Mouse (Mus musculus) midbrain, embryonic 15.5 days (tissue): ENCODE measurements around the gene Ang. TPM values are rescaled to one million over a fixed set of nuclear protein-coding genes. Genes with fewer than 3 reads are reported as not detected.

ENCODE experiments used
- ATAC-seq: fragments of 200-750 bp; cut with Nextera tagmentation; replicated peaks from 2 replicates; pipeline ENCODE4 v1.8.0; 2017; ENCODE audit warnings: moderate TSS enrichment
- H3K27ac ChIP-seq: fragments of 300-500 bp; sonication (generic); 2 replicates; pipeline ENCODE4 v1.5.1; 2015; ENCODE audit warnings: mild to moderate bottlenecking, inconsistent platforms
- H3K27me3 ChIP-seq: fragments of 300-500 bp; sonication (generic); replicated peaks from 2 replicates; pipeline ENCODE4 v1.6.1; 2015; ENCODE audit warnings: inconsistent platforms
- H3K36me3 ChIP-seq: fragments of 300-500 bp; sonication (generic); replicated peaks from 2 replicates; pipeline ENCODE4 v1.6.1; 2015; ENCODE audit warnings: inconsistent platforms
- H3K4me1 ChIP-seq: fragments of 300-500 bp; sonication (generic); 2 replicates; pipeline ENCODE4 v1.6.1; 2015; ENCODE audit warnings: inconsistent platforms
- H3K4me2 ChIP-seq: fragments of 300-500 bp; sonication (generic); 2 replicates; pipeline ENCODE4 v1.6.1; 2015; ENCODE audit warnings: inconsistent platforms, mild to moderate bottlenecking, moderate library complexity
- H3K4me3 ChIP-seq: fragments of 300-500 bp; sonication (generic); 2 replicates; pipeline ENCODE4 v1.5.1; 2015; ENCODE audit warnings: mild to moderate bottlenecking, inconsistent platforms
- H3K9ac ChIP-seq: fragments of 300-500 bp; sonication (generic); 2 replicates; pipeline ENCODE4 v1.6.1; 2015; ENCODE audit warnings: mild to moderate bottlenecking, inconsistent platforms
- H3K9me3 ChIP-seq: fragments of 300-500 bp; sonication (generic); 2 replicates; pipeline ENCODE4 v1.6.1; 2016; ENCODE audit warnings: inconsistent platforms
- WGBS: fragments of 180-500 bp; shearing (Covaris S2); methylation state at CpG from one replicate; pipeline ENCODE4 v1.1.7; 2015; ENCODE audit warnings: mixed read lengths; 5-methylcytosine and 5-hydroxymethylcytosine counted together
- polyA plus RNA-seq: library from polyadenylated mRNA; unstranded; fragments of >200 nt; fragmentation: Nextera tagmentation; extraction: Ambion mirVana; gene quantifications from 2 replicates; pipeline ENCODE4 v1.2.1, GENCODE M21; 2015

Ang gene
- polyA plus RNA-seq, result 4.5 and 4.8 TPM in 2 replicates

DNA sequence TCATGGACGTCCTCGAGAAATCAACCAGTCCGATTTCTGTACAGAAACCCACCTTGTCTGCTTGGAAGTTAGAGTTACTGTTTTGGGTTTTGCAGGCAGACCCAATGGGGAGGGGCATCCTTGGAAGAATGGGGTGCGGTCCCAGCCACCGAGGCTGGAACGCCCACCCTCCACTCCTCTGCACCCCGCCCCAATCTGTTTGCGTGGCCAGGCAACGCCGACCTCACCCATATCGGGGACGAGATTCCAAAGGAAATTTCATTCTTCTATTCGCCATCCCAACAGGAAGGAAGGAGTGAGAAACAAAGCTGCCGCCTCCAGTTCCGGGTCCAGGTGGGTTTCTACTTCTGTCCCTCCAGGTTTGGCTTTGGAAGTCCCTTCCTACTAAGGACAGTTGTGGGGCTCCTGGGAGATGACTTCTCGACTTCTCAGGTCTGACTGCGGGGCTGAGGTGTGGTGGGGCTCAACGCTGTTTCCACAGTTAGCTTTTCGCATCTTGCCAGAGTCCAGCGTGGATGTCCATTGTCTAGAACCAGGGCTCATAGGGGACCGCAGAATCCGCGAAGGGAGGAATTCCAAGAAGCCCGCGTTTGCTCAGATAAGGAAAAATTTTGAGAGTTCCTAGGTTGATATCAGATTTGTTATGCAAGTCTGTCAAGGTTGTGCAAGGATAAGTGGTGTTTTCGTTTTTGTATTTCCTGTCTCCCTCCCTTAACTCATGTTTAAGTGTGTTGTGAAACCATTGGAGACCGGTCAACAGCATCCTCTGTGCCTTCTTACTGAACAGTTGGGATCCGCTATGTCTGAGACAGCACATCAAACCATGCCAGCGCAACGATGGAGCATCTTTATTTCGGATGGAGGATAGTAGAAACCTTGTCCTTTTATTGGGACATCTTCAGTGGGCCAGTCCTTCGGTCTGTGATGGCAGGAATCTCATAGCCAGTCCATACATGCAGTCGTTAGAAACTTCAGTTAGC, at the start of gene Ang, which contains the start of gene Rnase4:
Gene Ang (plus strand): TSS at position 230 of the 980 bp plus-strand sequence.
Gene Rnase4 (plus strand): TSS at position 157 of the 980 bp plus-strand sequence.
- Histone ChIP-seq H3K4me2 (peak within 1 kb of the TSS; percentile 69), H3K4me1 (peaks cover 14% of the 10 kb centered on the region; the same call in 1 of the 2 replicates), H3K27ac (peak within 1 kb of the TSS; percentile 77), H3K9ac (peak within 1 kb of the TSS; percentile 67), H3K27me3 (peaks cover 3% of the 10 kb centered on the region; the same call in 1 of the 2 replicates), H3K9me3 (no peaks in the 10 kb centered on the region), H3K36me3 (no peaks in the 10 kb centered on the region), H3K4me3 (peak within 1 kb of the TSS; percentile 73)
- peak; percentile 35 for ATAC-seq
- 9% methylated on average over 33 of the region's 33 CpGs for WGBS

- no peak for ATAC-seq
- WGBS, result 66% methylated on average over 6 of the region's 6 CpGs
- H3K4me3 ChIP-seq, result no peak within 1 kb of the TSS
- no peak within 1 kb of the TSS for H3K4me2 ChIP-seq
- no peaks in the 10 kb centered on the region for H3K4me1 ChIP-seq
- no peak within 1 kb of the TSS for H3K9ac ChIP-seq
- H3K27me3 ChIP-seq, result no peaks in the 10 kb centered on the region
- no peaks in the 10 kb centered on the region for H3K9me3 ChIP-seq
- H3K36me3 ChIP-seq, result no peaks in the 10 kb centered on the region
- no peak within 1 kb of the TSS for H3K27ac ChIP-seq
These were observed 49.2 kb upstream of the Ang start, which contains the start of gene Rnase9 for GRCm38 (mm10) chr14:51041769-51042168. Rnase9 (minus strand) TSS chr14:51041869.

DNA sequence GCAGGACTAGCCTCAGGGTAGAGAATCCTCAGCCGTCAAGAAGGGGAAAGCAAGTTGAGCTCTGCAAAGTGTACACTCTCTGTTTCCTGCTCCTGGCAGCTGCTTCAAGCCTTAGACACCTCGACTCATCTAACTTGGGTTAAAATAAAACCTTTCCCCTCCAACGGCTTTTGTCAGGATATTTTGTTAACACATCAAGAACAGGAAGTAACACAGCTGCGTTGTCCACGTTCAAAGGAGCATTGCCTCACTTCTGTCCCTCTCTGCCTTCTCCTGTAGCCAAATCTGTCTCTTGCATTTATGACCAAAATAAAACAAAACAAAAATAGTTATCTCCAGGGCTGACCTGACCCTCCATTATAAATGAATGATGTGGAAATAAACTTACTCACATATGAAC, 43.1 kb upstream of the Ang start:
- Histone ChIP-seq H3K27me3 (no peaks in the 10 kb centered on the region), H3K9ac (no peak overlapping the region), H3K27ac (no peak overlapping the region), H3K36me3 (no peaks in the 10 kb centered on the region), H3K4me3 (no peak overlapping the region), H3K4me1 (no peaks in the 10 kb centered on the region), H3K4me2 (no peak overlapping the region), H3K9me3 (no peaks in the 10 kb centered on the region)
- ATAC-seq, result no peak
- 70% methylated on average over 5 of the region's 5 CpGs for WGBS

- ATAC-seq, result no peak
These were observed 40.9 kb upstream of the Ang start, which contains the start of gene Rnase11 for GRCm38 (mm10) chr14:51050063-51050462. Rnase11 (minus strand) TSS chr14:51050163.

GRCm38 (mm10) chr14:51051941-51052340, 39.0 kb upstream of the Ang start:
- WGBS, result 76% methylated on average over 5 of the region's 5 CpGs
- H3K27me3 ChIP-seq, result no peaks in the 10 kb centered on the region
- H3K4me3 ChIP-seq, result no peak overlapping the region
- no peak overlapping the region for H3K27ac ChIP-seq
- no peaks in the 10 kb centered on the region for H3K4me1 ChIP-seq
- no peak for ATAC-seq
- no peak overlapping the region for H3K9ac ChIP-seq
- H3K36me3 ChIP-seq, result no peaks in the 10 kb centered on the region
- no peaks in the 10 kb centered on the region for H3K9me3 ChIP-seq
- no peak overlapping the region for H3K4me2 ChIP-seq

More at GRCm38 (mm10) chr14:51050063-51050462, 40.9 kb upstream of the Ang start, which contains the start of gene Rnase11:
- Histone ChIP-seq H3K9me3 (no peaks in the 10 kb centered on the region), H3K4me2 (no peak within 1 kb of the TSS), H3K4me3 (no peak within 1 kb of the TSS), H3K36me3 (no peaks in the 10 kb centered on the region), H3K27ac (no peak within 1 kb of the TSS), H3K27me3 (no peaks in the 10 kb centered on the region), H3K4me1 (no peaks in the 10 kb centered on the region), H3K9ac (no peak within 1 kb of the TSS)
- 93% methylated on average over 2 of the region's 2 CpGs for WGBS

GRCm38 (mm10) chr14:51053176-51053575, 37.8 kb upstream of the Ang start:
- Histone ChIP-seq H3K4me3 (no peak overlapping the region), H3K4me2 (no peak overlapping the region), H3K4me1 (no peaks in the 10 kb centered on the region), H3K27me3 (no peaks in the 10 kb centered on the region), H3K27ac (no peak overlapping the region), H3K9ac (no peak overlapping the region), H3K36me3 (no peaks in the 10 kb centered on the region), H3K9me3 (no peaks in the 10 kb centered on the region)
- 54% methylated on average over 5 of the region's 5 CpGs for WGBS
- no peak for ATAC-seq

GRCm38 (mm10) chr14:51054243-51055237, 36.4 kb upstream of the Ang start:
- H3K27ac ChIP-seq, result no peak overlapping the region
- no peak overlapping the region for H3K4me3 ChIP-seq
- no peak overlapping the region for H3K9ac ChIP-seq
- H3K9me3 ChIP-seq, result no peaks in the 10 kb centered on the region
- H3K27me3 ChIP-seq, result no peaks in the 10 kb centered on the region
- WGBS, result 19% methylated on average over 13 of the region's 13 CpGs
- H3K4me1 ChIP-seq, result no peaks in the 10 kb centered on the region
- no peak overlapping the region for H3K4me2 ChIP-seq
- H3K36me3 ChIP-seq, result no peaks in the 10 kb centered on the region
- ATAC-seq, result no peak

DNA sequence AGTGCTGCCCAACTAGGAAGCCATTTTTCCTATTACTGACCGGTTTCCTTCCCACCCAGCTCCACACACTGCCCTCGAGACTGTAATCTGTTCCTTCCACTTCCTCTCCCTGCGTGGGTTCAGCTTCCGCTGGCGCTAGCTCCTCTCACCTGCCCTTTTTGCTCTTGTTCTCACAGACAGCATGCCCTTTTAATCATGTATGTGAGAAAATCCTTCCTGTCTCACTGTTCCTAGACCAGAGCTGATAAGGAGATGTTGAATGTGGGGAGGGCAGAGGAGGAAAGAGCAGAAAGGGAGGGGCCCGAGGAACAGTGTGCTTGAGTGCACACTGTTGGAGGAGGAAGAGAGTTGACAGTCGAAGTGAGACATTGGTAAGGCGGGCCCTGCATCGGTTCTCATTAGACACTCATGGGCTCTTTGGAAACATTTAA, 33.5 kb upstream of the Ang start, which contains the start of gene Rnase12:
Gene Rnase12 (minus strand): TSS at position 261 of the 431 bp plus-strand sequence.
- H3K27ac ChIP-seq, result no peak within 1 kb of the TSS

GRCm38 (mm10) chr14:51060761-51061160, 30.2 kb upstream of the Ang start:
- Histone ChIP-seq H3K27ac (no peak overlapping the region), H3K27me3 (no peaks in the 10 kb centered on the region), H3K4me1 (peaks cover 9% of the 10 kb centered on the region; the same call in 1 of the 2 replicates), H3K4me3 (no peak overlapping the region), H3K36me3 (no peaks in the 10 kb centered on the region), H3K4me2 (no peak overlapping the region), H3K9me3 (no peaks in the 10 kb centered on the region), H3K9ac (no peak overlapping the region)
- ATAC-seq, result no peak
- WGBS, result 89% methylated on average over 5 of the region's 5 CpGs

More for the DNA sequence above, 33.5 kb upstream of the Ang start, which contains the start of gene Rnase12:
- Histone ChIP-seq H3K4me3 (no peak within 1 kb of the TSS), H3K9me3 (no peaks in the 10 kb centered on the region), H3K27me3 (no peaks in the 10 kb centered on the region), H3K4me1 (0 out of 2 replicates have a peak, but pooled peaks cover 6% of the 10 kb centered on the region), H3K4me2 (no peak within 1 kb of the TSS), H3K36me3 (no peaks in the 10 kb centered on the region), H3K9ac (no peak within 1 kb of the TSS)
- WGBS, result 73% methylated on average over 9 of the region's 9 CpGs
- ATAC-seq, result no peak

DNA sequence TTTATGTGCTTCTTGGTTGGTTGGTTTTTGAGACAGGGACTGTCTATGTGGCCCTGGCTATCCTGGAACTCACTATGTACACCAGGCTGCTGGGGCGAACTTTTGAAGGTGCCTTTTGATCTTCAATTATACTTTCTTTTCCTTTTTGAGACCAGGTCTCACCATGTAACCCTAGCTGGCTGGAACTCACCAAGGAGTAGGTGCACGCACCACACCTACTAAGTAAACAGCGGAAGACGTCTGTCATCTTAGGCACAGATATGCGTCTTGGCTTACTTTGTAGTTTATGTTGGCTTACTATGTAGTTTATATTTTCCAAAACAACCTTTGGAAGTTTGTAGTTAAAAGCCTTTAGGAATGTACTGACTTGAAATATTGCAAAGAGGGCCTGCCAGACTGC, 22.0 kb upstream of the Ang start:
- no peaks in the 10 kb centered on the region for H3K36me3 ChIP-seq
- no peaks in the 10 kb centered on the region for H3K9me3 ChIP-seq
- no peak overlapping the region for H3K27ac ChIP-seq
- no peaks in the 10 kb centered on the region for H3K27me3 ChIP-seq
- H3K9ac ChIP-seq, result no peak overlapping the region
- no peak for ATAC-seq
- 92% methylated on average over 5 of the region's 5 CpGs for whole genome bisulfite sequencing
- H3K4me1 ChIP-seq, result peaks cover 10% of the 10 kb centered on the region; the same call in 1 of the 2 replicates
- H3K4me2 ChIP-seq, result no peak overlapping the region
- no peak overlapping the region for H3K4me3 ChIP-seq

GRCm38 (mm10) chr14:51069617-51070016, 21.3 kb upstream of the Ang start:
- 87% methylated on average over 2 of the region's 2 CpGs for WGBS
- H3K4me3 ChIP-seq, result no peak overlapping the region
- no peaks in the 10 kb centered on the region for H3K36me3 ChIP-seq
- H3K4me2 ChIP-seq, result no peak overlapping the region
- no peak overlapping the region for H3K9ac ChIP-seq
- H3K4me1 ChIP-seq, result peaks cover 10% of the 10 kb centered on the region; the same call in 1 of the 2 replicates
- no peaks in the 10 kb centered on the region for H3K9me3 ChIP-seq
- H3K27ac ChIP-seq, result no peak overlapping the region
- H3K27me3 ChIP-seq, result no peaks in the 10 kb centered on the region
- no peak for ATAC-seq
